1 mouse cellular context compared by ENCODE assay signal in the genomic region with DNA sequence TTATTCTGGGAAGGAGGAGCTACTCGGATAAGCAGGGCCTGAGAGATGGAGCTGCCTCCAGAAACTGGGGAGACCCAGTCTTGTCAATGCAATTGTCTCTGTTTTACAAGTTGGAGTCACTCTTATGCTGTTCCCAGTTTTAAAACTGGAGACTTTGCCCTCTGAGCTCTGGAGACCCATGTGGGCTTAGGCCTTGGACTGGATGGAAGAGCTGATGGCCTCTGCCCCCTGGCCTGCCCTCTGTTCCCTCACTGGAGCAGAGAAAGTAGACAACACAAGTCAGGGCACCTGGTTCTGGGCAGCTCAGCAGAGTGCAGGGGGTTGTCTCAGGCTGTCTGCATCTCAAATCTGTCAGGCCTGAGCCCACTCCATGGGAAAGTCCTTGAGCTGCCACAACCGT.
TF ChIP-seq lines count a peak whose summit lies in the region.

No protein-coding gene starts in this region.

TF ChIP-seq in CH12.LX, 34 proteins besides CTCF, POLR2A, EP300 and RAD21:
- no peak for TF ChIP-seq ELF1 (IDR thresholded peaks at IDR 0.05; ENCODE audit: low read depth, low read length)
- TF ChIP-seq ETS1 (conservative IDR thresholded peaks at IDR 0.05; ENCODE audit: low read depth, low read length) = no peak
- TF ChIP-seq ZNF384 (IDR thresholded peaks at IDR 0.05; ENCODE audit: low read depth, low read length) = no peak
- TF ChIP-seq ZKSCAN1 (IDR thresholded peaks at IDR 0.05; ENCODE audit: borderline replicate concordance, low read depth, low read length) = no peak
- TF ChIP-seq MAFK (IDR thresholded peaks at IDR 0.05; ENCODE audit: insufficient replicate concordance, low read length) = no peak
- TF ChIP-seq USF2 (conservative IDR thresholded peaks at IDR 0.05; ENCODE audit: low read depth, low read length) = no peak
- TF ChIP-seq JUND (conservative IDR thresholded peaks at IDR 0.05; ENCODE audit: low read depth, low read length) = no peak
- peak; percentile 10; the same call in 1 of the 2 replicates for TF ChIP-seq POLR2AphosphoS2 (IDR thresholded peaks at IDR 0.05; ENCODE audit: low read depth, low read length)
- no peak for TF ChIP-seq TBP (conservative IDR thresholded peaks at IDR 0.05; ENCODE audit: low read depth, low read length)
- no peak for TF ChIP-seq KAT2A (IDR thresholded peaks at IDR 0.05; ENCODE audit: insufficient replicate concordance, low read length)
- TF ChIP-seq SMC3 (IDR thresholded peaks at IDR 0.05; ENCODE audit: low read depth, low read length) = no peak
- no peak for TF ChIP-seq MYC (IDR thresholded peaks at IDR 0.05; ENCODE audit: low read depth, low read length)
- TF ChIP-seq CHD2 (IDR thresholded peaks at IDR 0.05; ENCODE audit: low read length) = 0 out of 2 replicates have a peak, but pooled peaks have one; percentile 38
- no peak for TF ChIP-seq TCF12 (IDR thresholded peaks at IDR 0.05; ENCODE audit: low read depth, low read length)
